Mouse (Mus musculus) lung, embryonic 14.5 days (tissue): ENCODE measurements around the gene Dgki. TPM values are rescaled to one million over a fixed set of nuclear protein-coding genes. Genes with fewer than 3 reads are reported as not detected.

Experiments used
- ATAC-seq: fragments of 200-750 bp; cut with Nextera tagmentation; 2 replicates; pipeline ENCODE4 v1.8.0; 2017; ENCODE audit warnings: mild to moderate bottlenecking, moderate TSS enrichment, moderate library complexity; ENCODE audit not compliant: insufficient read depth
- DNase-seq: peaks from one replicate; pipeline ENCODE4 v3.0.0-alpha.2; 2015
- H3K27ac ChIP-seq: fragments of 300-500 bp; sonication (generic); 2 replicates; pipeline ENCODE4 v1.5.1; 2014; ENCODE audit warnings: low read depth, mild to moderate bottlenecking, moderate library complexity
- H3K27me3 ChIP-seq: fragments of 300-500 bp; sonication (generic); 2 replicates; pipeline ENCODE4 v1.6.1; 2014; ENCODE audit warnings: low read length, control low read depth; ENCODE audit not compliant: insufficient read depth
- H3K36me3 ChIP-seq: fragments of 300-500 bp; sonication (generic); 2 replicates; pipeline ENCODE4 v1.6.1; 2014; ENCODE audit warnings: control low read depth; ENCODE audit not compliant: insufficient read depth
- H3K4me1 ChIP-seq: fragments of 300-500 bp; sonication (generic); 2 replicates; pipeline ENCODE4 v1.6.1; 2014; ENCODE audit warnings: antibody characterized with exemption, control low read depth; ENCODE audit not compliant: insufficient read depth
- H3K4me2 ChIP-seq: fragments of 300-500 bp; sonication (generic); 2 replicates; pipeline ENCODE4 v1.6.1; 2014; ENCODE audit warnings: mild to moderate bottlenecking
- H3K4me3 ChIP-seq: fragments of 300-500 bp; sonication (generic); 2 replicates; pipeline ENCODE4 v1.5.1; 2014; ENCODE audit warnings: low read depth, low read length
- H3K9ac ChIP-seq: fragments of 300-500 bp; sonication (generic); 2 replicates; pipeline ENCODE4 v1.6.1; 2014
- H3K9me3 ChIP-seq: fragments of 300-500 bp; sonication (generic); 2 replicates; pipeline ENCODE4 v1.6.1; 2016; ENCODE audit warnings: low read depth, low read length, control low read depth
- CTCF ChIP-seq: IDR thresholded peaks from 2 replicates; pipeline ENCODE4 v1.5.1; 2016; ENCODE audit warnings: antibody characterized with exemption, low read depth
- WGBS: fragments of 180-500 bp; shearing (Covaris S2); extraction: QIAGEN DNeasy Blood & Tissue Kit; methylation state at CpG from one replicate; pipeline ENCODE4 v1.1.7; 2014; 5-methylcytosine and 5-hydroxymethylcytosine counted together
- polyA plus RNA-seq: library from polyadenylated mRNA; unstranded; fragments of >200 nt; fragmentation: Nextera tagmentation; extraction: Ambion mirVana; gene quantifications from 2 replicates; pipeline ENCODE4 v1.2.1, GENCODE M21; 2014

Gene Dgki
- polyA plus RNA-seq, 1 experiment from 2014 or later: 0.46 TPM

GRCm38 (mm10) chr6:36868217-36868616, 431.8 kb downstream of the Dgki start:
- no peak overlapping the region; the same call in 1 of the 2 replicates for H3K27ac ChIP-seq
- no peak for TF ChIP-seq CTCF
- H3K4me2 ChIP-seq: no peak overlapping the region
- no peaks in the 10 kb centered on the region for H3K9me3 ChIP-seq
- no peaks in the 10 kb centered on the region for H3K27me3 ChIP-seq
- DNase-seq: no peak
- H3K4me1 ChIP-seq: no peaks in the 10 kb centered on the region
- ATAC-seq: no peak
- H3K36me3 ChIP-seq: no peaks in the 10 kb centered on the region
- 35% methylated on average over 4 of the region's 4 CpGs for WGBS
- H3K4me3 ChIP-seq: no peak overlapping the region
- no peak overlapping the region for H3K9ac ChIP-seq

GRCm38 (mm10) chr6:36858258-36859041, 441.5 kb downstream of the Dgki start:
- Histone ChIP-seq H3K4me3 (no peak overlapping the region), H3K9ac (no peak overlapping the region), H3K27ac (no peak overlapping the region), H3K4me1 (no peaks in the 10 kb centered on the region; the same call in 1 of the 2 replicates), H3K9me3 (no peaks in the 10 kb centered on the region), H3K4me2 (no peak overlapping the region), H3K36me3 (no peaks in the 10 kb centered on the region), H3K27me3 (no peaks in the 10 kb centered on the region)
- no peak for DNase-seq
- 96% methylated on average over 3 of the region's 3 CpGs for WGBS
- no peak for TF ChIP-seq CTCF
- no peak for ATAC-seq

GRCm38 (mm10) chr6:36857627-36858257, 442.2 kb downstream of the Dgki start:
- no peak for TF ChIP-seq CTCF

DNA sequence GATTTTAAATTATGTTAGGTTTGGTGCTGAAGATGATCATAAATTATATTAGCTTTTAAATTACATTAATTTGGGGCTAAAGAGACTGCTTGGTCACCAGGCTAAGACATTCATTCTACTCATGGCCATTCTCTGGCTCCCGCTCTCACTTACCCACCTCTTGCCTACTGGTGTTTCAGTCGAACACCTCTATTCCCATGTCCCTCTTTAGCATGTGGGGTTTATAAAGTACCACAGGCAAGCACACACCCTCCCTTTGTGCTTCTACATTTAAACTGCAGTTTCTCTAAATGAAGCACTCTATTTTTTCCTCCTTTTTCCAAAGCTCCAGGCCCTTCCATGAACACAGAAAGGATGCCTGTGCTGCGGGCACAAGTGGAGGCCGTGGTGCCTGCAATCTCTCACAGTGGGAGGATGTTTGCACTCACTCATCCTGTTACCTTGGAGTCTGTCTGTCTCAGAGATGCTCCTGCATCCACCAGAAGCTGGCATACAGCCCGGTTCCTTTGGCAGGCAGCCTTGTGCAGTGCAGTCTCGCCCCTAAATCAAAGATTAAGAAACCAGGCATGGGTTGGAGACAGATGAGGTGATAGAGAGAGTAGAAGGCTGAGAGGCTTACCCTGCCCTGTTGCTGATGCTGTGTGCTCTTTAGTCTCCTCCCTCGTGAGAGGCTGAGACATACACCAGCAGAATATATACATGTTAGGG, 449.4 kb downstream of the Dgki start:
- no peak overlapping the region for H3K27ac ChIP-seq
- H3K4me2 ChIP-seq: no peak overlapping the region
- no peak overlapping the region for H3K9ac ChIP-seq
- H3K27me3 ChIP-seq: no peaks in the 10 kb centered on the region
- DNase-seq (peak; percentile 89), ATAC-seq (peak; percentile 98)
- no peaks in the 10 kb centered on the region for H3K9me3 ChIP-seq
- 45% methylated on average over 7 of the region's 7 CpGs for WGBS
- H3K4me3 ChIP-seq: no peak overlapping the region
- TF ChIP-seq CTCF: no peak
- no peaks in the 10 kb centered on the region for H3K36me3 ChIP-seq
- peaks cover 6% of the 10 kb centered on the region; the same call in 1 of the 2 replicates for H3K4me1 ChIP-seq

More at GRCm38 (mm10) chr6:36857627-36858257, 442.2 kb downstream of the Dgki start:
- Histone ChIP-seq H3K36me3 (no peaks in the 10 kb centered on the region), H3K9ac (no peak overlapping the region), H3K4me1 (no peaks in the 10 kb centered on the region; the same call in 1 of the 2 replicates), H3K4me3 (no peak overlapping the region), H3K27me3 (no peaks in the 10 kb centered on the region), H3K27ac (no peak overlapping the region), H3K9me3 (no peaks in the 10 kb centered on the region), H3K4me2 (no peak overlapping the region)
- 50% methylated on average over 6 of the region's 6 CpGs for WGBS
- DNase-seq: no peak
- ATAC-seq: no peak; the same call in 1 of the 2 replicates

- ATAC-seq: no peak
- Histone ChIP-seq H3K9me3 (no peaks in the 10 kb centered on the region), H3K36me3 (no peaks in the 10 kb centered on the region), H3K9ac (no peak overlapping the region), H3K27ac (no peak overlapping the region), H3K4me1 (peaks cover 11% of the 10 kb centered on the region), H3K4me3 (no peak overlapping the region), H3K27me3 (no peaks in the 10 kb centered on the region), H3K4me2 (no peak overlapping the region)
- DNase-seq: no peak
- TF ChIP-seq CTCF: no peak
- WGBS: 62% methylated on average over 1 of the region's 1 CpGs
Measured at GRCm38 (mm10) chr6:36845288-36845687, 454.7 kb downstream of the Dgki start.

GRCm38 (mm10) chr6:36844258-36844657, 455.7 kb downstream of the Dgki start:
- TF ChIP-seq CTCF: no peak
- ATAC-seq (peak; percentile 69; the same call in 1 of the 2 replicates), DNase-seq (peak; percentile 74)
- Histone ChIP-seq H3K9me3 (no peaks in the 10 kb centered on the region), H3K27me3 (no peaks in the 10 kb centered on the region), H3K36me3 (no peaks in the 10 kb centered on the region), H3K4me1 (peaks cover 11% of the 10 kb centered on the region), H3K4me3 (no peak overlapping the region), H3K27ac (no peak overlapping the region), H3K4me2 (no peak overlapping the region), H3K9ac (no peak overlapping the region)
- WGBS: 33% methylated on average over 6 of the region's 6 CpGs
